Comparison of ENCODE assay signal across 10 mouse cellular contexts in the genomic region with DNA sequence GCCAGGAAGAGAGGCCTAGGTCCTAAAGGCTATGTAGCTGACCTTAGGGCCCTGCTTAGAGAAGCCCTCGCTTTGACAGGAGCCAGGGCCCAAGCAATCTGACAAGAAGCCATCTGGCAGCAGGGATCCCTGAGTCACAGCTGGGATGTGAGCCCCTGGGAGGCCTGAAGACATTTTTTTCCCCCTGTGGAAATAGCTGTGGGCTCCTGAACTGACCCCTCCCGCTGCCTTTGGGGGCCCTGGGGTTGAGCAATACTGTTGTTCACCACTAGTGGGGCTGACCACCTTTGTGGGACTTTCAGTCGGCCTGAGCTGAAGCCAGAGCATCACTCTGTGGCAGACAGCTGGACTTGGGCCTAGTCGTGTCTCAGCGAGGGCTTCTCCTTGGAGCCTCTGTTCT.
DNase-seq lines count a peak whose midpoint lies in the region; ATAC-seq and TF ChIP-seq lines count a peak whose summit lies in the region.
"Had no signal": no experiment of that assay in that cellular context is flagged by ENCODE, and none has a peak within 500 bp of the region (broad histone marks: within the 10 kb centered on the region; RNA-seq: fewer than 3 reads in every experiment).

No protein-coding gene starts in this region.

- ATAC-seq in hindbrain, postnatal 0 days = no peak
- ATAC-seq in hindbrain, embryonic 12.5 days (ENCODE audit: low FRiP score) = no peak
- no peak for ATAC-seq in embryonic facial prominence, embryonic 15.5 days (ENCODE audit: insufficient number of reproducible peaks, low FRiP score, low TSS enrichment, low read depth)
- no peak for ATAC-seq in intestine, postnatal 0 days
- no peak for ATAC-seq in erythroid progenitor cell, adult 5-6 weeks (replicated peaks; ENCODE audit: low FRiP score, poor library complexity, severe bottlenecking)
- ATAC-seq: midbrain, embryonic 13.5 days had no signal

- no peaks in the 10 kb centered on the region for H3K9me3 ChIP-seq in hindbrain, postnatal 0 days (ENCODE audit: low read length)
- H3K9me3 ChIP-seq in hindbrain, embryonic 12.5 days (replicated peaks) = no peaks in the 10 kb centered on the region
- no peaks in the 10 kb centered on the region for H3K9me3 ChIP-seq in embryonic facial prominence, embryonic 15.5 days (replicated peaks)
- H3K9me3 ChIP-seq in intestine, postnatal 0 days (ENCODE audit: control insufficient read depth) = no peaks in the 10 kb centered on the region
- H3K9me3 ChIP-seq: G1E; midbrain, embryonic 13.5 days had no signal

- no peaks in the 10 kb centered on the region for H3K79me2 ChIP-seq in C2C12 (ENCODE audit: control insufficient read depth, insufficient read depth)

- DNase-seq in hindbrain, postnatal 0 days (ENCODE audit: low spot score) = no peak
- DNase-seq in frontal cortex, postnatal 10 days (ENCODE audit: low spot score in 2 of 2) = no peak
- no peak for DNase-seq in spleen, postnatal 14 days (ENCODE audit: low spot score in 2 of 2)

- H3K79me3 ChIP-seq in C2C12 (ENCODE audit: low read depth) = no peaks in the 10 kb centered on the region

- H3K27me3 ChIP-seq in hindbrain, postnatal 0 days (ENCODE audit: insufficient read depth, low read length) = no peaks in the 10 kb centered on the region
- no peaks in the 10 kb centered on the region for H3K27me3 ChIP-seq in hindbrain, embryonic 12.5 days
- no peaks in the 10 kb centered on the region for H3K27me3 ChIP-seq in C2C12 (ENCODE audit: control insufficient read depth, insufficient read depth, insufficient read length)
- no peaks in the 10 kb centered on the region for H3K27me3 ChIP-seq in embryonic facial prominence, embryonic 15.5 days
- no peaks in the 10 kb centered on the region for H3K27me3 ChIP-seq in intestine, postnatal 0 days (replicated peaks; ENCODE audit: control insufficient read depth, insufficient read depth, low read length)
- H3K27me3 ChIP-seq: midbrain, embryonic 13.5 days had no signal

- no peaks in the 10 kb centered on the region for H3K4me1 ChIP-seq in hindbrain, postnatal 0 days (ENCODE audit: insufficient read depth, low read length)
- H3K4me1 ChIP-seq in hindbrain, embryonic 12.5 days = 0 out of 2 replicates have a peak, but pooled peaks cover 5% of the 10 kb centered on the region
- peaks cover 71% of the 10 kb centered on the region for H3K4me1 ChIP-seq in embryonic facial prominence, embryonic 15.5 days
- H3K4me1 ChIP-seq in intestine, postnatal 0 days (replicated peaks; ENCODE audit: control insufficient read depth, insufficient read depth, low read length) = no peaks in the 10 kb centered on the region; the same call in 1 of the 2 replicates
- H3K4me1 ChIP-seq: midbrain, embryonic 13.5 days had no signal

- no peak overlapping the region for H3K27ac ChIP-seq in hindbrain, postnatal 0 days
- no peak overlapping the region for H3K27ac ChIP-seq in hindbrain, embryonic 12.5 days
- peak overlapping the region; percentile 98 for H3K27ac ChIP-seq in embryonic facial prominence, embryonic 15.5 days (replicated peaks)
- H3K27ac ChIP-seq in intestine, postnatal 0 days (ENCODE audit: low read depth, low read length) = peak overlapping the region; percentile 41; the same call in 1 of the 2 replicates
- H3K27ac ChIP-seq: midbrain, embryonic 13.5 days had no signal

- H3ac ChIP-seq in C2C12 (ENCODE audit: control insufficient read depth, insufficient read length, low read depth) = peak overlapping the region; percentile 2

- peak; percentile 51 for TF ChIP-seq CTCF in hindbrain, postnatal 0 days (IDR thresholded peaks at IDR 0.05; ENCODE audit: low read depth)
- peak; percentile 20 for TF ChIP-seq CTCF in C2C12 (IDR thresholded peaks at IDR 0.05; ENCODE audit: control insufficient read depth, insufficient read depth, insufficient read length)
- peak; percentile 59 for TF ChIP-seq CTCF in intestine, postnatal 0 days (IDR thresholded peaks at IDR 0.05; ENCODE audit: low read depth)

- no peak overlapping the region for H3K9ac ChIP-seq in hindbrain, postnatal 0 days (replicated peaks; ENCODE audit: low read length)
- H3K9ac ChIP-seq in hindbrain, embryonic 12.5 days = no peak overlapping the region
- no peak overlapping the region for H3K9ac ChIP-seq in embryonic facial prominence, embryonic 15.5 days
- H3K9ac ChIP-seq in intestine, postnatal 0 days (ENCODE audit: low read depth, low read length) = no peak overlapping the region
- H3K9ac ChIP-seq: midbrain, embryonic 13.5 days had no signal

- 52% methylated on average over 5 of the region's 5 CpGs for WGBS in hindbrain, postnatal 0 days
- WGBS in hindbrain, embryonic 12.5 days = 61% methylated on average over 5 of the region's 5 CpGs
- WGBS in embryonic facial prominence, embryonic 15.5 days = 48% methylated on average over 5 of the region's 5 CpGs
- WGBS in intestine, postnatal 0 days = 48% methylated on average over 5 of the region's 5 CpGs

- no peaks in the 10 kb centered on the region for H3K36me3 ChIP-seq in hindbrain, postnatal 0 days (ENCODE audit: insufficient read depth, low read length)
- H3K36me3 ChIP-seq in hindbrain, embryonic 12.5 days = no peaks in the 10 kb centered on the region
- H3K36me3 ChIP-seq in C2C12 (ENCODE audit: control insufficient read depth, insufficient read depth) = no peaks in the 10 kb centered on the region
- H3K36me3 ChIP-seq in embryonic facial prominence, embryonic 15.5 days = no peaks in the 10 kb centered on the region
- H3K36me3 ChIP-seq in intestine, postnatal 0 days (ENCODE audit: control insufficient read depth, insufficient read depth) = no peaks in the 10 kb centered on the region
- H3K36me3 ChIP-seq: G1E; midbrain, embryonic 13.5 days had no signal

- no peak overlapping the region for H3K4me3 ChIP-seq in hindbrain, postnatal 0 days (ENCODE audit: low read length)
- no peak overlapping the region for H3K4me3 ChIP-seq in hindbrain, embryonic 12.5 days
- no peak overlapping the region for H3K4me3 ChIP-seq in C2C12 (ENCODE audit: insufficient read depth, poor library complexity, severe bottlenecking)
- no peak overlapping the region for H3K4me3 ChIP-seq in embryonic facial prominence, embryonic 15.5 days (replicated peaks)
- no peak overlapping the region for H3K4me3 ChIP-seq in intestine, postnatal 0 days (ENCODE audit: low read depth, low read length)
- H3K4me3 ChIP-seq: midbrain, embryonic 13.5 days had no signal

- no peak overlapping the region for H3K4me2 ChIP-seq in hindbrain, postnatal 0 days (ENCODE audit: low read depth, low read length)
- H3K4me2 ChIP-seq in hindbrain, embryonic 12.5 days (replicated peaks) = no peak overlapping the region
- H3K4me2 ChIP-seq in embryonic facial prominence, embryonic 15.5 days (replicated peaks) = no peak overlapping the region
- H3K4me2 ChIP-seq in intestine, postnatal 0 days (replicated peaks; ENCODE audit: low read depth) = no peak overlapping the region
- H3K4me2 ChIP-seq: midbrain, embryonic 13.5 days had no signal

TF ChIP-seq in C2C12, 6 proteins besides CTCF, POLR2A, EP300 and RAD21:
- TF ChIP-seq MAX (IDR thresholded peaks at IDR 0.05) = peak; percentile 44
- TF ChIP-seq CEBPB (IDR thresholded peaks at IDR 0.05; ENCODE audit: low read depth) = peak; percentile 87
- no peak for TF ChIP-seq FOSL1 (IDR thresholded peaks at IDR 0.05; ENCODE audit: insufficient read depth, low read length, poor library complexity, severe bottlenecking)
- TF ChIP-seq USF1 (IDR thresholded peaks at IDR 0.05; ENCODE audit: low read depth) = no peak

Comparison
In these comparisons a context has a peak if more than half of its experiments do, and no peak if none do; other contexts are left out.
1. H3K27ac ChIP-seq: peak in embryonic facial prominence, embryonic 15.5 days (single experiment) and intestine, postnatal 0 days (single experiment); none in hindbrain, postnatal 0 days (single experiment) and hindbrain, embryonic 12.5 days (single experiment).
2. Peak in every context shown above with its lines, with median percentiles within 50 percentile points of each other: CTCF ChIP-seq.